Mouse (Mus musculus): Measurements from ENCODE around the gene 1700018G05Rik. TPM values are rescaled to one million over a fixed set of nuclear protein-coding genes. Genes with fewer than 3 reads are reported as not detected.

1700018G05Rik gene
- not detected for polyA plus RNA-seq (2017; shearing (Covaris generic))

GRCm38 (mm10) chrX:102928072-102928471 lies at the start of gene 1700018G05Rik:
1700018G05Rik (plus strand) TSS chrX:102928372.

DNA sequence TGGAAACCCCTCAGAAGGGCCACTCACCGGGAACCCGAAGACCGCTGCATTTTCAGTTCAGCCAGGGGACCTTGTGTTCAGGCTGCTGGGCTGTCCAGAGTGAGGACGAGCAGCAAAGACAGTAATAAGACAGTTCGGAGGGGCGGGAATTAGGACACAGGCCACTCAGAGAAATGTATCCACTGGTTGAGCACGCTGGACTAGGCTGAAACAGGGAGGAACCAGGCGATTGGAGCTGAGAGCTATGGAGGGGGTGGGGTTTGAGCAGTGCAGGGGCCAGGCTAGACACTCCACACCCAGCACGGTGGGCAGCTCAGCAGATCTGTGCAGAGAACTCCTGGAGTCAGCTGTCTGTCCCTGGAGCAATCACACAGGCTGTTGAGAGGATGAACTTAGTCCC lies 19.6 kb upstream of the 1700018G05Rik start, which contains the start of the genes Dmrtc1a and 1700011M02Rik:
Dmrtc1a (minus strand) TSS at position 101 of the 400 bp plus-strand sequence.
1700011M02Rik (plus strand) TSS at position 319 of the 400 bp plus-strand sequence.

Other genes with a start within 250 kb of the 1700018G05Rik start
- not detected for gene Gm3880, start 241.4 kb upstream of the 1700018G05Rik start, polyA plus RNA-seq (2017; shearing (Covaris generic))
- gene Gm9112, start 220.7 kb upstream of the 1700018G05Rik start, polyA plus RNA-seq (2017; shearing (Covaris generic)), result not detected
- gene Dmrtc1b, start 220.5 kb upstream of the 1700018G05Rik start, polyA plus RNA-seq (2017; shearing (Covaris generic)), result not detected
- gene Dmrtc1c1, start 125.4 kb upstream of the 1700018G05Rik start, polyA plus RNA-seq (2017; shearing (Covaris generic)), result under 1 TPM in 1 of 2 experiments, not detected in 1; 0.51 TPM
- not detected for gene Dmrtc1c2, start 73.8 kb upstream of the 1700018G05Rik start, polyA plus RNA-seq (2017; shearing (Covaris generic))
- gene 1700031F05Rik, start 60.4 kb upstream of the 1700018G05Rik start, polyA plus RNA-seq (2017; shearing (Covaris generic)), result not detected
- not detected for gene Dmrtc1a, start 19.7 kb upstream of the 1700018G05Rik start, polyA plus RNA-seq (2017; shearing (Covaris generic))
- gene 1700011M02Rik, start 19.5 kb upstream of the 1700018G05Rik start, polyA plus RNA-seq (2017; shearing (Covaris generic)), result not detected